Mouse (Mus musculus): ENCODE measurements around the gene N4bp2l2.

GRCm38 (mm10) chr5:150581180-150581579 is 84.8 kb downstream of the N4bp2l2 start:
- TF ChIP-seq CTCF (IDR thresholded peaks at IDR 0.05; ENCODE audit: low read depth): no peak
- no peak for TF ChIP-seq EP300 (IDR thresholded peaks at IDR 0.05; ENCODE audit: low read depth)

Data from liver, embryonic 14.5 days (tissue).